ENCODE assay signal across 25 mouse cellular contexts in genomic region chr1:158697859-158698569, GRCm38 (mm10).
"Had no signal": no experiment of that assay in that cellular context is flagged by ENCODE, and none has a peak within 500 bp of the region (broad histone marks: within the 10 kb centered on the region; RNA-seq: fewer than 3 reads in every experiment).

No protein-coding gene starts in this region.

- H3K4me3 ChIP-seq: heart, adult 2 months; heart, embryonic 13.5 days; heart, embryonic 15.5 days; hindbrain, embryonic 10.5 days; hindbrain, embryonic 12.5 days; intestine, embryonic 15.5 days; limb, embryonic 13.5 days; limb, embryonic 15.5 days; liver, embryonic 13.5 days; liver, embryonic 15.5 days had no signal

- ATAC-seq: hindbrain, embryonic 16.5 days; inflammation-experienced regulatory T-cells, adult 6 months; intestine, embryonic 15.5 days had no signal

- H3K4me2 ChIP-seq: heart, embryonic 11.5 days; heart, embryonic 13.5 days; heart, embryonic 15.5 days; hindbrain, embryonic 12.5 days; hindbrain, embryonic 14.5 days; intestine, embryonic 15.5 days; limb, embryonic 13.5 days; limb, embryonic 15.5 days; liver, embryonic 13.5 days; liver, embryonic 15.5 days had no signal

- H3K27me3 ChIP-seq: heart, embryonic 13.5 days; heart, embryonic 15.5 days; hindbrain, embryonic 12.5 days; intestine, embryonic 15.5 days; limb, embryonic 13.5 days; limb, embryonic 15.5 days; liver, embryonic 13.5 days; liver, embryonic 15.5 days had no signal

- H3K27ac ChIP-seq: heart, adult 2 months; heart, embryonic 13.5 days; heart, embryonic 15.5 days; hindbrain, embryonic 10.5 days; hindbrain, embryonic 12.5 days; hindbrain, embryonic 14.5 days; intestine, embryonic 15.5 days; limb, embryonic 13.5 days; limb, embryonic 15.5 days; liver, embryonic 13.5 days; liver, embryonic 15.5 days had no signal

- H3K9me3 ChIP-seq: heart, embryonic 13.5 days; heart, embryonic 15.5 days; hindbrain, embryonic 10.5 days; hindbrain, embryonic 12.5 days; intestine, embryonic 15.5 days; limb, embryonic 13.5 days; limb, embryonic 15.5 days; liver, embryonic 13.5 days; liver, embryonic 15.5 days had no signal

- DNase-seq: gastrocnemius, postnatal 14 days; gastrocnemius, postnatal 36 days; heart, adult 2 months; heart, postnatal 14 days; heart, postnatal 36 days; kidney, adult 11 months; kidney, adult 2 months; kidney, postnatal 14 days; kidney, postnatal 36 days; layer of hippocampus, adult 9-11 months; layer of hippocampus, postnatal 36 days; left cerebral cortex, postnatal 4 days; liver, embryonic 13.5 days had no signal

- H3K36me3 ChIP-seq: heart, embryonic 13.5 days; heart, embryonic 15.5 days; hindbrain, embryonic 10.5 days; hindbrain, embryonic 12.5 days; intestine, embryonic 15.5 days; limb, embryonic 13.5 days; limb, embryonic 15.5 days; liver, embryonic 13.5 days; liver, embryonic 15.5 days had no signal

- H3K4me1 ChIP-seq: heart, embryonic 13.5 days; heart, embryonic 15.5 days; hindbrain, embryonic 12.5 days; intestine, embryonic 15.5 days; limb, embryonic 13.5 days; limb, embryonic 15.5 days; liver, embryonic 13.5 days; liver, embryonic 15.5 days had no signal

- H3K9ac ChIP-seq: heart, embryonic 13.5 days; heart, embryonic 15.5 days; hindbrain, embryonic 12.5 days; hindbrain, embryonic 14.5 days; intestine, embryonic 15.5 days; limb, embryonic 13.5 days; limb, embryonic 15.5 days; liver, embryonic 13.5 days; liver, embryonic 15.5 days had no signal
